Mouse (Mus musculus) CH12F3 (cell line): Measurements from ENCODE around the gene C2cd5.
"Not testable (repeated sequence)": the region's sequence is repeated elsewhere in the genome, so short reads cannot be mapped to it uniquely, and the experiment has no call there.

ENCODE experiments used
- in situ Hi-C: fragments of 300-500 bp; cut with MboI; formaldehyde crosslinking; loops from 2 replicates; pipeline ENCODE4 v1.14.3; 2020; ENCODE audit warnings: low sequenced_read_pairs

C2cd5 gene

DNA sequence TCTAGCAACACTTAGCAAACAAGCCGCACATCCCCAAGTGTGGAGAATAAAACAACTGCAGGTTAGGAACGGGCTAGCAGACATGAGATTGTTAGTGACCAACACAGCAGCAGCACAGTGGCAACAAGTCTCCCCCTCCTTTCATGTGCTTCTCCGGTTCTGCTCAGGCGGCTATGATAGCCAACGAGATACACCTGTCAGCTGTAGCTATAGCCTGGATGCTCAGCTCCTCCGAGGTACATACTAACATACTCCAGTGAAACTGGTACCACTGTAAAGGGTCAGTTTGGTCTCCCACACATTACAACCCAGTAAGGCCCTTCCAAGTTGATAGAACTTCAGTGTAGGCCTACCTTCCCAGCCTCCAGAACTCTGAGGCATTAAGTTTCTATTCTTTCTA lies 76.2 kb downstream of the C2cd5 start:
- in situ Hi-C loops, result no loop called here

GRCm38 (mm10) chr6:143021756-143022155 lies 78.2 kb downstream of the C2cd5 start:
- in situ Hi-C loops, result no loop called here

- in situ Hi-C loops, result no loop called here
Measured at GRCm38 (mm10) chr6:143020647-143021046, 79.3 kb downstream of the C2cd5 start.

DNA sequence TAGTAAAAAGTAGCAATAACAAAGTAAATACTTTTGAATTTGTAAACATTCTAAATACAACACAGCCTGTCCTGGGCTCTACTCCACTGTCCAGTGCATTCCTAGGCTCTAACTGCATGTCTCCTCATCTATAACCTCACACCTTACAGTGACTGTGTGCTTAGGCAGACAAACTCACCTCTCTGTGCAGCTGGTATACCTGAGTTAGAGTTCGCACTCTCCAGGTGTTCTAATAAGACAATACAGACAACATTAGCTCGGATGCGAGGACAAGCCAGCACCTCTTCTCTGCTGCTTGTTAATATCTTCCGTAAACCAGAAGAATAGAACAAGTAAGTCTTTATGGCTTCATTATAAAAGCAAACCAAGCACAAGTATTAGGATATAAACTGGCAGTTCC lies 79.8 kb downstream of the C2cd5 start:
- in situ Hi-C loops, result no loop called here

GRCm38 (mm10) chr6:143012513-143013215 lies 87.3 kb downstream of the C2cd5 start:
- in situ Hi-C loops, result no loop called here

GRCm38 (mm10) chr6:143008865-143009264 lies 91.1 kb downstream of the C2cd5 start:
- in situ Hi-C loops, result no loop called here

DNA sequence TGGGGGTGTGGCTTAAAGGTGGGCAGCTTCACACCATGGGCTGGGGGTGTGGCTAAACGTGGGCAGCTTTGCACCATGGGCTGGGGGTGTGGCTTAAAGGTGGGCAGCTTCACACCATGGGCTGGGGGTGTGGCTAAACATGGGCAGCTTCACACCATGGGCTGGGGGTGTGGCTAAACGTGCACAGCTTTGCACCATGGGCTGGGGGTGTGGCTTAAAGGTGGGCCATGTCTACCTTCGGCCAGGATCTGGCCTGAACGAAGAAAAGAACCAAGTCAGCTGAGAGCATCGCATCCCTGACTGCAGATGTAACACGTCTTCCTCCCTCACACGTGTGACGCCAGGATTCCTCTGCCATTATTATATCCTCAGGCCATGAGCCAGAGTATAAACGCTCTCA lies 94.7 kb downstream of the C2cd5 start:
- in situ Hi-C loops, result not testable (repeated sequence)

DNA sequence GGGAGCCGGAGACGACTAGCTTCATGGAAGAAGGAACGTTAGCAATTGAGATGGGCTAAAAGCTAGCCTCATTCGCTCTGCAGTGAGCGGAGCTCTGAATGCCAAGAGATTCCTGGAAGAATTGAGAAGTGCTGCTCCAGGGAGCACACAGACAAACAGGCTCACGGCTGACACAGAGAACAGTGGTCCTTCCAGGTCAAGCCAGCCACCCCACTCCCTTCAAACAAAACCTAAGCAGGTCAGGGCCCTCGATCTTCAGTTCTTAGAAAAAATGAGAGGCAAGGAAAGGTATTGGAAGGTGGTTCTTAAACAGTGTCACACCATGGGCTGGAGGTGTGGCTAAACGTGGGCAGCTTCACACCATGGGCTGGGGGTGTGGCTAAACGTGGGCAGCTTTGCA lies 95.1 kb downstream of the C2cd5 start:
- in situ Hi-C loops, result no loop called here

- in situ Hi-C loops, result no loop called here
Measured at GRCm38 (mm10) chr6:142998221-142998999, 101.5 kb downstream of the C2cd5 start.

DNA sequence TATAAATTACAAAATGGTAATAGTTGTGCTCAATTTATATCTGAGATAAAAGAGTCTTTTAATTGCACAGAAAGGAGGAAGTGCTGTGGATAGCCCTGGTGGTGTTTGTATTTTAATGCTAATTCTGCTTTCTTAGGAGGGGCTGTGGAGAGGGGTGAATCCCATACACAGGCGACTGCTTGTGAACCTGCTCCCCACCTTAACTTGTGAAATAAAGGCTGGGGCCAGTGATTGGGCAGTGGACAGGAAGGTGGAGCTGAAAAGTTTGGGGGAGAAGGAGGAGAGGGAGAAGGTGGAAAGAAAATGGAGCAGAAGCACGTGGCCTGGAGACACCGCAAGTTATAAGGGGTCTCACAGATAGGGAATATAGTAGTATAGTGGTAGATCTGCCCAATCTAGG lies 103.1 kb downstream of the C2cd5 start:
- in situ Hi-C loops, result no loop called here

GRCm38 (mm10) chr6:142995567-142995966 lies 104.4 kb downstream of the C2cd5 start:
- in situ Hi-C loops, result no loop called here

DNA sequence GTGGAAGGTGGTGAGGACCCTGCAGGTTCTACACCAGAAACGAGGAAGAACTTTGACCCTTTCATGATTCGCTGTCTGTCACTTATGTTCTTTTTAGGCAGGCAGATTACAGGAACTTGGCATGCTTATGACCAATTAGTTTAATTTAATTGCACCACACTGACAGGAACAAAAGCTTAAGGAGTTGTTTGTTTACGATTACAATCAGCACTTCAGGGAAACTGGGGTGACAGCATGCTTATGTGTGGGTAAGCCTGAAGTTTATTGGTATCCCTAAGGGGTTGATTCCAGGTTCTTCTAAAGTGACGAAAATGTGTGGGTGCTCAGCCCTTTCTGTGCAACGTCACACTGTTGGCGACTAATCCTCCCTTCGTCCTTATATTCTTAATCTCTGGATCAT lies 105.1 kb downstream of the C2cd5 start:
- in situ Hi-C loops, result no loop called here

GRCm38 (mm10) chr6:142993705-142994698 lies 105.9 kb downstream of the C2cd5 start:
- in situ Hi-C loops, result no loop called here

DNA sequence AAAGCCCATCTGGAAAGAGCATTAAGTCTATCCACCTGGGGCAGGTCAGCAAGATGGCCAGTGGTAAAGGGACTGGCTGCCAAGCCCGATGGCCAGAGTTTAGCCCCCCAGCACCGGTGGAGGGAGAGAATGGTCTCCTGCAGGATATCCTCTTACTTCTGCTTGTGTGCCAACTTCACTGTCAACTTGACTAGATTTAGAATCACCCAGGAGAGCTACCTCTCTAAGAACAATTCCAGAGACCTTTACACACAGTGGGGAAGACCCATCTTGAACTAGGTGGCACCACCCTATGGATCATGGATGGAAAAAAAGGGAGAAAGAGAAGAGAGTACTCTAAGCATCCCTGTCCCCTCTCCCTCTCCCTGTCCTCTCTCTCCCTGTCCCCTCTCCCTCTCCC lies 107.0 kb downstream of the C2cd5 start:
- in situ Hi-C loops, result no loop called here

GRCm38 (mm10) chr6:142992099-142992498 lies 107.8 kb downstream of the C2cd5 start:
- in situ Hi-C loops, result no loop called here

DNA sequence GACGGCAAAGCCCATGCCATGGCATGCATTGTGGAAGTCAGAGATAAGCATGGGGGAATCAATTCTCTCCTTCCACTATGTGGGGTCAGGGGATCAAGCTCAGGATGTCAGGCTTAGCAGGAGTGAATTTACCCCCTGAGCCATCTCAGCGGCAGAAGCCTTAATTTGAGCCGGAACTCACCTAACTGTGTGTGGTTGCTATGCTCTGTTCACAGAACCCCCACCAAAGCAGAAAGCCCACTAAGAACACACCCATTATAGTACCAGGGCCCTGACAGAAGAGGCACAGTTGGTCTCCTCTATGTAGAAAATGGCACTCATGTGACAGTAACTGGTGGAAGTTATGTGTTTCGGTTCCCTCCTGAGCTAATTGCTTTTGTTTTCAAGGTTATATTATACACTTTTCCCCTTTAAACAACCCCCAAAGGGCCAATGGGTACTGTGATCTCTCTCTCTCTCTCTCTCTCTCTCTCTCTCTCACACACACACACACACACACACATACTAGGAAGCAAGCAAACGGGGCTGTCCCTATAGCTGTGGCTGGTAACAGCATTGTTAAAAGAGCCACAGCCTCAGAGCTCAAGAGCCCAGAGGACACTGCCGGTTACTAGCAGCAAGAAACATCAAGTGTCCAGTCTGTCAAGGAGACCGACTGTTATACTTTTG lies 108.4 kb downstream of the C2cd5 start:
- in situ Hi-C loops, result no loop called here

DNA sequence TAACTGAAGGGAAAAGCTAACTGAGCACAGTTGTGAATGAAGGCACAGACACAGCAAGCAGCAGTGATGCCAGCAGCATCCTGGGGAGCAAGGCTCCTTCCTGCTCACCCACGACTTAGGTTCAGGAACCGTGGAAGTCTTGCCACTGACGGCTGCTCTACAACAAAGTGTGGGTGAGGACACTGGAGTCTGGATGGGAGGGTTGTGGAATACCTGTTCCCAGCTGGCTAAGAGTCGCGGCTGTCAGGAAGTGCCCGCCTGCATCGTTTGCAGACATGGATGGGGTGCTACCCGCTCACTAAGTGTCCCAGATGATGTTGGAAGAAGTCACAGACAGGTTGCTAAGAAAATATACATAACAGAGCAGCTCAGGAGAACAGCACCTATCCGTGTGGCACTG lies 109.4 kb downstream of the C2cd5 start:
- in situ Hi-C loops, result no loop called here

GRCm38 (mm10) chr6:142989495-142989894 lies 110.4 kb downstream of the C2cd5 start:
- in situ Hi-C loops, result no loop called here

GRCm38 (mm10) chr6:142988753-142989152 lies 111.2 kb downstream of the C2cd5 start:
- in situ Hi-C loops, result no loop called here

DNA sequence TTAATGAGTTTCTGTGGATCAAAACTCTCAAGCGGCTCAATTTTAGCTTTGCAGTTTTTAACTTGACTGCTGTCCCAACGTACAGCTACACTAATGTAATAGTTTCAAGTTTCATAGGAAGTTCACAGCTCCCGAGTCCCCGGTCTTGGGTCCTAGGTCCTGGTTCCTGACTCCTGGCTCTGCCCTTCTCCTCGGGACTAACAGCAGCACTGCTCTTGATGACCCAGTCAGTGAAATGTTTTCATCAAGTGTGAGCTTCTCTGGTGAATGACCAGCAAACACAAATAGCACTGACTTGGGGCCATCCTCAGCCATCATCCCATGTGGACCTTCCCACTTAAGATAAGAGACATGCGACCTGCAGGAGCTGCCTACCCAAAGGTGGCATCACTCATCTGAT lies 111.7 kb downstream of the C2cd5 start:
- in situ Hi-C loops, result no loop called here

GRCm38 (mm10) chr6:142987616-142988015 lies 112.3 kb downstream of the C2cd5 start:
- in situ Hi-C loops, result no loop called here
